Mouse (Mus musculus) left cerebral cortex, adult 2 months (tissue): ENCODE results near the gene Rasal1. TPM values are rescaled to one million over a fixed set of nuclear protein-coding genes. Genes with fewer than 3 reads are reported as not detected.

Experiments
- DNase-seq, 2 experiments: peaks; one replicate each; pipeline ENCODE4 v3.0.0; 2021 to 2022; ENCODE audit warnings: low spot score in 2 of 2, mixed read lengths in 1 of 2; ENCODE audit errors: extremely low spot score in 1 of 2
- H3K27ac ChIP-seq: fragments of 200-600 bp; 2 replicates; pipeline ENCODE4 v1.8.1; 2022
- H3K4me3 ChIP-seq: fragments of 200-600 bp; 2 replicates; pipeline ENCODE4 v1.8.1; 2022
- CTCF ChIP-seq: fragments of 200-600 bp; IDR thresholded peaks from 2 replicates; pipeline ENCODE4 v1.8.1; 2022; ENCODE audit warnings: antibody characterized with exemption, mild to moderate bottlenecking, moderate library complexity
- intact Hi-C: fragments of 180-260 bp; cut with DNase I; formaldehyde crosslinking; loops from one replicate; pipeline ENCODE4 v1.15.1; 2025
- long read RNA-seq, 2 experiments: library from polyadenylated mRNA; stranded (forward); transcript quantifications; one replicate each; pipeline ENCODE4 v2.0.0; 2021; ENCODE audit warnings: borderline mapping rate in 2 of 2
- total RNA-seq, 2 experiments: library from RNA; stranded (reverse); gene quantifications; 2 replicates each; pipeline ENCODE4 v1.2.3; 2021

Rasal1 gene
- total RNA-seq: 10 to 100 TPM; 85.3 TPM
- long read RNA-seq, experiment 1, transcript Rasal1-205 (21 exons, 3,251 nt): major isoform, 42 of 100 reads
- long read RNA-seq, experiment 1, partial matches to known transcripts: 18 of 100 reads
- long read RNA-seq, experiment 1, other reads (novel, unspliced or antisense): 40 of 100 reads
- long read RNA-seq, experiment 2, transcript Rasal1-205 (21 exons, 3,251 nt): major isoform, 40 of 96 reads
- long read RNA-seq, experiment 2, partial matches to known transcripts: 28 of 96 reads
- long read RNA-seq, experiment 2, other reads (novel, unspliced or antisense): 26 of 96 reads

DNA sequence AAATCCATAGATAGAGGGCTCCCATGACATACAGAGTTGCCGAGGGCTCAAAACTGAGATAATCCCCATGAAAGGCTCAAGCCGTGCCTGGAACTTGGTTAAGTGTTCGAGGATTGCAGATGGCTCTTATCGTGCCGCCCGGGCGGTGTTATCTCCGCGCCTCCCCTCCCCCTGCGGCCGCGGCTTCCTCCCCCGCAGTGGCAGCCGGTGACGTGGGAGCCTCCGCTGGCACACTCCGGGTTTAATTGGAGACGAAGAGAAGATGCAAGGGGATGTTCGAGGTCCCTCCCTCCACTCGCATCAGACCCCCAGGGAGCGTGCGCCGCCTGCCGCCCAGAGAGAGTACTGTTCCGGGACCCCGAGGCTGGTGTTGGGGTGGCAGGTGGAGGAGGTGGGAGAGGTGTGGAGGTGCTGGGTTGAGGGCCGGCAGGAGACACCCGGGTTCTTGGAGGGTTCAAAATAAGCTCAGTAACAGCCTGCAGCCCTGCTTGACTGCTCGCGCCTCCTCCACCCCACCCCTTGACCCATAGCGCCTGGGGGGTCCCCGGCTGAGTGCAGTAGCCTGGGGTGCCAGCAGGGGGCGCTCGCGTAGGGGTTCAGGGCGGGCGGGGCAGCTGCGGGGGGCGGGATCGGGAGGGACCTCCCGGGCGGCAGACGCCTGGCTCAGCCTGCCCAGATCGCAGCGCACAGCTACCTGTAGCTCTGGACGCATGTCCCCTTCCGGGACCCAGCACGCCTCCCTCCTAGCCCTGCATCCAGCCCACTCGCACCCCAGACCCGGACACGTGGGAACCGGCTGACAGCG, at the start of gene Rasal1:
Gene Rasal1 (plus strand): TSS at position 244 of the 805 bp plus-strand sequence.
- peak; percentile 67 for TF ChIP-seq CTCF
- DNase-seq: peak; percentile 82 to 83
- Histone ChIP-seq H3K27ac (peak within 1 kb of the TSS; percentile 88), H3K4me3 (peak within 1 kb of the TSS; percentile 70)
- intact Hi-C loops: loop anchor here (1.0 to 2.0 kb wide), 2 partner anchors 24 to 28 kb away; no protein-coding TSS in a partner anchor

DNA sequence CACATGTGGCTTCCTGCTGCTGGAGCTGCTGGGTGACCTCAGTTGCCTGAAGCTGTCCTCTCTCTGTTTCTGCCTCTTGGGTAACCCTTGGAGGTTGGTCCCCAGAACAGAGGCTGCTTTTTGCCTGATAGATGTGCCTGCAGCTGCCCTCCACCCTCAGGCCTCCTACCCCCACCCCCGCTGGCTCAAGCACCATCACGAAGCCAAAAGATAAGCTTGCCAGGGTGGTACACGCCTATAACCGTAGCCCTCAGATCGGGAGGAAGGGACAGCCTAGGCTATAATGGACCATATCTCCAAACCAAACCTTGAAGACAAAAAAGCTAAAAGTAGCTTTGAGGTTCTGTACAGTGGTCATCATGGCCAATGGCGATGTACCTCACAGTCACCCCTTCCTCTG, 49.0 kb upstream of the Rasal1 start:
- no peak overlapping the region for H3K27ac ChIP-seq
- no peak overlapping the region for H3K4me3 ChIP-seq
- DNase-seq: no peak
- TF ChIP-seq CTCF: no peak
- intact Hi-C loops: loop anchor here (10.0 kb wide), 1 partner anchor 465 kb away; no protein-coding TSS in a partner anchor

DNA sequence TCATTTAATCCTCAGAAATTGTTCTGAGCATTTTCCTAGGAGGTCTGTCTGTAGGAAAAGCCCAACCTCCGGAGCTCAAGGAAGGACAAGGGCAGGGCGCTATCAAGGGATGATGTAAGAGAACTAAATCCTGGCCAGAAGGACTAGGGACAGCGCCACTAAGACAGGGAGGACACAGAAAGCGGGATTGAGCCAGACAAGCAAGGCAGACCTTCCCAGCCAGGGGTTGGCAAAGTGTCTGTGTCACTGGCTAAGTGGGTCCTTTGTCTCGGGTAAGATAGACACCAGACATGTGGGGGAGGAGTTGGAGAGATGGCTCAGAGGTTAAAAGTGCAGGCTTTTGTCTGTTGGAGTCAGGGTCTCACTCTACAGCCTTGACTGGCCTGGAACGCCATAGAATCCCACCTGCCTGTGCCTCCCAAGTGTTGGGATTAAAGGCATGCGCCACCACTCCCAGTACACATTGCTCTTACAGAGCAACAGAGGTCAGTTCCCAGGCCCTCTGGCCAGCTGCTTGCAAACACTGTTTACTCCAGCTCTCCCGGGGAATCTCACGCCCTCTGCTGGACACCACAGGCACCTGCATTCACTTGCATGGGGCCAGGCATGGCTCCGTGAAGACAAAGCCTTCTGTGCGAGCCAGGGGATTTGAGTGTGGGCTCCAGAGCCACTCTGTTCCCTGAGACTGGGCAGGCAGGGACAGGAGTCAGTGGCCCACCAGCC, 47.5 kb upstream of the Rasal1 start:
- Histone ChIP-seq H3K4me3 (no peak overlapping the region), H3K27ac (no peak overlapping the region)
- intact Hi-C loops: loop anchor here (10.0 kb wide), 1 partner anchor 466 kb away; no protein-coding TSS in a partner anchor
- DNase-seq: no peak
- TF ChIP-seq CTCF: peak; percentile 40

DNA sequence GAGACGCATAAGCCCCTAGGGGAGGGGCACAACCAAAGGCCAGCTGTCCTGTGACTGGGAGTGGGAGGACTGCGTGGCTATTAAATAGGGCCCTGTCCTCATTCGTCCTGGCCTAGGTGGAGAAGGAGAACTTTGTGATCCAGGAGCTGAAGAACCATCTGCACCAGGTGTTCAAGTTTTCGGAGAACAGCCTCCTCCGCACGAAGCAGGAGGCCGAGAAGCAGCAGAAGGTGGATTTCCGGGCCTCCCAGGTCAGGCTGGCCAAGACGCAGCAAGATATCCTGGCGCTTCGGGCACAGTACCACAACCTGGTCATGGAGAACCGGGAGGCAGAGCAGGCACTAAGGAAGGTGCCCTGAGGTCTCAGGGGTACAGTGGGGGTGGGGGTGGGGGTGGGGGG, 46.4 kb upstream of the Rasal1 start:
- no peak for DNase-seq
- H3K4me3 ChIP-seq: no peak overlapping the region
- TF ChIP-seq CTCF: no peak
- intact Hi-C loops: loop anchor here (10.0 kb wide), 1 partner anchor 467 kb away; no protein-coding TSS in a partner anchor
- H3K27ac ChIP-seq: no peak overlapping the region

DNA sequence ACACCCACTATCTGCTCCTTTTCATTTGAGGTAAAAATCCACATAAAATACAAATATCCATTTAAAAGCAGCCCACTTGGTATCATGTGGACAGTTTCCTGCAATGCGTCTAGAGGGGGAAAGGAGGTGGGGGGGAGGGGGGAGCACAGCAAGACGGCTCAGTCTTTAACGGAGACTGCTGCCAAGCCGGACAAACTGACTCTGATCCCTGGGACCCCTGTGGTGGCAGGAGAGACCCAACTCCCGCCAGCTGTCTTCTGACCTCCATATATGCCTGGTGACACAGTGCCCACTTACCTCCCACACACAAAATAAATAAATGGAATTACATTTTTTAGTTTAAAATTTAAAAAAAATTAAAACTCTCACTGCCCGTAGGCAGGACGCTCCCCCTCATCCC, 45.1 kb upstream of the Rasal1 start:
- TF ChIP-seq CTCF: no peak
- intact Hi-C loops: loop anchor here (10.0 kb wide), 1 partner anchor 469 kb away; no protein-coding TSS in a partner anchor
- Histone ChIP-seq H3K4me3 (no peak overlapping the region), H3K27ac (no peak overlapping the region)
- DNase-seq: no peak

DNA sequence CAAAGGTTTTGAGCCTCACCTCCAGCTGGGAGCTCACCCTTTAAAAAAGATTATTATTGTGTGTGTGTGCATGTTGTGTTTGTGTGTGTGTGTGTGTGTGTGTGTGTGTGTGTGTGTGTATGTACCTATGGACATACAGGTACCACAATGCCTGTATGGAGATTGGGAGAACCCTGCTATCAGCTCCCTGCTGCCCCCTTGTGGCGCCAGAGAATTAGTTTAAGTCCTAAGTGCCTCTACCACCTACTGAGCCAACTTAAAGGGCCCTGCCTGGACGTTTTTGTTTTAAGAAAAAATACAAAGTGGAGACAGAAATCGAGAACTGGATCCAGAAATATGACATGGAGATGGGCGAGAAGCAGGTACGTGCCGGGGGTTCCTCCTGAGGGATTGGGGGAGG, 43.8 kb upstream of the Rasal1 start:
- Histone ChIP-seq H3K27ac (peak overlapping the region; percentile 36; the same call in 1 of the 2 replicates), H3K4me3 (peak overlapping the region; percentile 36)
- intact Hi-C loops: loop anchor here (1.0 to 10.0 kb wide), 2 partner anchors 100 to 470 kb away; no protein-coding TSS in a partner anchor
- TF ChIP-seq CTCF: peak; percentile 64
- peak; percentile 80 to 83 for DNase-seq

DNA sequence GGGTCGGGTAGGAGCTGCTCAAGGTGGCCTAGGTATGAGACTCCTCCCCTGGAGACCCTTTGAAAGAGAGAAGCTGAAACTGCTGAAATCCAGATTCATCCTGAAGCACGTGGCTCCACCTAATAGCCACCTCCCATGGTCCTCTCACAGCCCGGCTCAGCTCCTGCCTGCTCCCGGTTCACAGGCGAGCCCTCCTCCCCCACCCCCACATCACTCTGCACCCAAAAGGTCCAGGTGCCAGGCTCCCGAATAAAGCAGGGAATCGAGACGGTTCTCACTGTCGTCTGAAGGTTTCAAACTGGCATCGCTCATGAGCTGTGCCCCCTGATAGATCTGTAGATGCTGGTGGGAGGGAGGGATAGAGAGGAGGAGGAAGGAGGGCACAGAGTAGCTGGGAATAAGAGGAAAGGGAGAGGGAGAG, 43.4 kb upstream of the Rasal1 start:
- no peak for TF ChIP-seq CTCF
- Histone ChIP-seq H3K27ac (peak overlapping the region; percentile 36; the same call in 1 of the 2 replicates), H3K4me3 (peak overlapping the region; percentile 36)
- peak in 1 of 2 experiments; percentile 19 for DNase-seq
- intact Hi-C loops: loop anchor here (1.0 to 10.0 kb wide), 2 partner anchors 100 to 470 kb away; no protein-coding TSS in a partner anchor

DNA sequence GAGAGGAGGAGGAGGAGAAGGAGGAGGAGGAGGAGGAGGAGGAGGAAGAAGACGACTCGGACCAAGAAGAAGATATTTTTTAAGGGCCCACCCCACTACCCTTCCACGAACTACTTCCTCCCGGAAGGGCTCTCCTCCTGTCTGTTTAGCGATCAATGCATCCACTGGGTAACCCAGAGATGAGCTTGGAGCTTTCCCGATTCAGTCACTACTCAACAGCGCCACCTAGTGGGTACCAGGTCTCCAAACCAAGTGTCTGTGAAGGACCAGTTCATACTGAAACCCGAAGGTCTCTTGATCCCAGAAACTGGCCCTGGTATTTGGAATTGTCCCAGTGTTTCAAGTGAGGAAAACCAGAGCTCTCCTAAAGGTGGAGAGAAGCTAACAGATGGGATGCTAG, 42.9 kb upstream of the Rasal1 start:
- Histone ChIP-seq H3K27ac (no peak overlapping the region), H3K4me3 (no peak overlapping the region)
- peak; percentile 88 to 89 for DNase-seq
- intact Hi-C loops: loop anchor here (1.0 to 10.0 kb wide), 2 partner anchors 100 to 471 kb away; no protein-coding TSS in a partner anchor
- peak; percentile 89 for TF ChIP-seq CTCF

DNA sequence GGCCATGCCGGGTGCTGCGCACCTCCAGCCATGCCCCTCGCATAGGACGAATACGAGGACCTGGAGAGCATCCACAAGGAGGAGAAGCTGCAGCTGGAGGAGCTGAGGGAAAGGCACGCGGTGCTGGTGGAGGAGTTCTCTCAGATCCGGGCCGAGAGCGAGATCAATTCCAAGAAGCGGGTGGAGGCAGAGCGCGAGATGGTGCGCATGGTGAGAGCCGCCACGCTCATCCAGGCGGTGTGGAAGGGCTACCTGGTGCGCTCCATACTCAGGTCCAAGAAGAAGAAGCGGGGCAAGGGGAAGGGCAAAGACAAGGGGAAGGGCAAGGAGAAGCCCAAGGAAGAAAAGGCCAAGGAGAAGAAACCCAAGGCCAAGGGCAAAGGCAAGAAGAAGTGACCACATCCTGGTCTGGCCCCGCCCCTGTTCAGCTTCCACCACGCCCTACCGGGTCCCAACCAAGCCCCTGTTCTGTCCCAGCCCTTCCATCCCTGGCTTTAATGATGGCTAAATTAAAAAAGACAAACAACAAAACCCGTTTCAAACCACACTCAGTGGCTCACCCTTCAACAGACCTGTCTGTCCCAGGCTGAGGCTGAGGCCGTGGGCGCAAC, 41.9 kb upstream of the Rasal1 start:
- TF ChIP-seq CTCF: no peak
- H3K4me3 ChIP-seq: no peak overlapping the region
- H3K27ac ChIP-seq: no peak overlapping the region
- intact Hi-C loops: loop anchor here (10.0 kb wide), 1 partner anchor 472 kb away; no protein-coding TSS in a partner anchor
- peak in 1 of 2 experiments; percentile 16 for DNase-seq

DNA sequence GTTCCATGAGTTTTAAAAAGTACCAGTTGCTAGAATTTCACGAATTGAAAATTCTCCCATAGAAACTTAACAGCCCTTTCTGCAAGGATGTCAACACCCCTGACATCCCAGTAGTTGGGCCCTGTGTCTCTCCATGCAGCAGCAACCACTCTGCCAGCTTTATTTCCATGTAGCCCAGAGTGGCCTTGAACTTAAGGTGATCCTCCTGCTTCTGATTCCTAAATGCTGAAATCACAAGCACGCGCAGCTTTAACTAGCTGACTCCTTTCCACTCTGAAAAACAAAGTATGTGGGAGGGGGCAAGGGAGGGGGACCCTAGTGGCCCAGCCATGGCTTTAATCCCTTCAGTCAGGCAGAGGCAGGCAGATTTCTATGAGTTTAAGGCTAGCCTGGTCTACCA, 41.3 kb upstream of the Rasal1 start:
- TF ChIP-seq CTCF: no peak

DNA sequence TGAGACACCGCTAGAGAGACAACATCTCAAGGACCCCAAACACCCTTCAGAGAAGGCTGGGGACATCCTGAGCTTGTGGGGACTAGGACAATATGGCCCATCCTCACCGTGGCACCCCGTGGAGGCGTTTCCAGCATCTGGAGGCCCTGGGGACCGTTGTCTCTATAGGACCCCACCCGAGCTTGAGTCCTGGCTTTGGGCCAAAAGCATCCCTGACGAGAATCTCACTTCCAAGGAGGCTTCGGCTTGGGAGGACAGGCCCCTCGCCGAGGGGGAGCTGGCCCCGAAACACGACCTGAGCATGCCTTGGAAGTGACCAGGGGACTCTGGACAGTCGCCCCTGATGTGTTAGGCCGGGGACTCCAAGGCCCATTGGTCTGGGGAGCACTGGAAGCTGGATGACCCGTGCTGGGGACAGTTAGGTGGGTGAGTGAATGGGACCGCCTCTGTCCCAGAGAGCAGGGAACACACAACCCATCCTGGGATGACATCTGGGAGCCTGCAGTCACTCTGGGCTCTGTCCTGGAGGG, 39.3 kb upstream of the Rasal1 start:
- no peak for DNase-seq
- no peak for TF ChIP-seq CTCF
- Histone ChIP-seq H3K27ac (no peak overlapping the region), H3K4me3 (no peak overlapping the region)
- intact Hi-C loops: loop anchor here (10.0 kb wide), 1 partner anchor 475 kb away; no protein-coding TSS in a partner anchor

More for the DNA sequence above, 41.3 kb upstream of the Rasal1 start:
- Histone ChIP-seq H3K4me3 (no peak overlapping the region), H3K27ac (no peak overlapping the region)
- no peak for DNase-seq
- intact Hi-C loops: loop anchor here (10.0 kb wide), 1 partner anchor 473 kb away; no protein-coding TSS in a partner anchor
